Mouse (Mus musculus): ENCODE measurements around the gene Tubb2b. TPM values are rescaled to one million over a fixed set of nuclear protein-coding genes. Genes with fewer than 3 reads are reported as not detected.
A peak's percentile ranks its signal among the peaks of the same experiment; 100 is the strongest.
"Not testable (repeated sequence)": the region's sequence is repeated elsewhere in the genome, so short reads cannot be mapped to it uniquely, and the experiment has no call there.

Tubb2b gene
- total RNA-seq, 2 experiments from 2014 or later, result 59.8 to 108 TPM

DNA sequence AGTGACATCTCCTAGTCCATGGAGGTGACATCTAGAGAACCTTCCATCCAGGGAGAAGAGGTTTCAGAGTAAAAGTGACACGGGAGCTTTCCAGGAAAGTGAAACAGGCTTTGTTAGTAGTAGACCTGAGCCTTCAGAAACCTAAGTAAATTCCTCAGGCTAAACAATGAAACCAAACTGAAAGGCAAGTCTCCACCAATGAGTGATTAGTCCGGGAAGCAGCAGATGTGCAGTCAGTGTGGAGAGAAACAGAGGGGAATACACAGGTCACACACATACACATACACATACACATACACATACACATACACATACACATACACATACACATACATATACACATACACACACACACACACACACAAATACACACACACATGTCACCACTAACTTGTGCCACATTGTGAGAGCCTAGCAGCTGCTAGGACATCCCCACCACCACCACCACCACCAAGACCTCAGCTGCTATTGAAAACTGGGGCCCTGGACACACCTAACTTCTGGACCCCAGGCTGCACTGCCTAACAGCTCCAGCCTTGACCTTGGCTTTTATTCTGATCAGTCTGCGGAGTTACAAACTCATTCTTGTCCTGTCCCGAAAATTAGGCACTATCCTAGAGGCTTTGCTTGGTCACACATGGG, 21.1 kb downstream of the Tubb2b start:
- DNase-seq (ENCODE audit: low spot score in 2 of 2), result no peak

DNA sequence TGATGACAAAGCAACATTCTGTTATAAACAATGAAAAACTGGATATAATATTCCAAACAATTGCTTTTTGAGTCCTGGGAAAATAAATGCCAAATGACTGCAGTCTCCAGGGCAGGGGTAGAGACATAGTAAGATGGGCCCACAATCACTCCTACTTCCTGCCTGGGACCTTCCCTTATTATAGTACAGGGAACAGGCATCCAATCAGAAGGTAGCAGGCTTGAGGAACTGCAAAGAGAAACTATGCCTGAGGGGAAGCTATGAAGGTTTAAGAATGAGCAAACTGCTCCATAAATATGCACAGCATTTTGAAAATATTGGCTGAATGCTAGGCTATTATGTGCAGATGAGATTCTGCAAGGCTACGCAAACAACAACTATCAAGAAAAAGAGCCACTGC, 23.3 kb downstream of the Tubb2b start:
- no peak for DNase-seq (ENCODE audit: low spot score in 2 of 2)

DNA sequence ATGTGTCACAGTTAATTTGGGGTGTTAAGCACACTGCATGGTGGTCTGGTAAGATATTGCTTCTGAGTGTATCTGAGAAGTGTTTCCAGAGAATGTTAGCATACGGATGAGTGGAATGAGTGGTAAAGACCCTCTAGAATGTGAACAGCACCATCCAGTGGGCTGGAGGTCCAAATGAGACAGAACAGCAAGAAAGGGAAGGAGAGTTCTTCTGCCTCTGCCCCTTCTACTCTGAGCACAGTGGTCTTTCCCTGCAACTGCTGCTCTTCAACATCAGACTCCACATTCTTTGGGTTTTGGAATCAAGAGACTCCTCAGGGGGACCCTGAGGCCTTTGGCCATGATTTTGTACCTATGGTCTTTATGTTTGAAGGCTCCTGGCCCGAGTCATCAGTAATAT, 24.0 kb downstream of the Tubb2b start:
- DNase-seq (ENCODE audit: low spot score in 2 of 2), result no peak

DNA sequence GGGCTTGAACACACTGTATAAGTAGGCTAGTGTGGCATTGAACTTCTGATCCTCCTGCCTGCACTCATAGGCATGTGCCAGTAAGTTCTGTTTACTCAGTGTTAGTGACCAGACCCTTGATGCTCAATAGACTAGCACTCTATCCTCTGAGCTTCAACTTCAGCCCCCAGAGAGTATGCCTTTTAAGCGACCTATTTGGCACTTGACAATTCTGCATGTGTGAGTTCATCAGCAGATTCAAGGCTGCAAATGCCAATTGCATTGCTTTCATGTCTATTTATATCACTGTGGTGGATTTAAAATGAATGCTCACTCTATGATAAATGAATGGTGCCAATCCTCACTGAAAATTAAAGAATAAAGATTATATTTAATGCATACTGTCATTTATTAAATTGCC, 24.9 kb downstream of the Tubb2b start:
- no peak for DNase-seq (ENCODE audit: low spot score in 2 of 2)

DNA sequence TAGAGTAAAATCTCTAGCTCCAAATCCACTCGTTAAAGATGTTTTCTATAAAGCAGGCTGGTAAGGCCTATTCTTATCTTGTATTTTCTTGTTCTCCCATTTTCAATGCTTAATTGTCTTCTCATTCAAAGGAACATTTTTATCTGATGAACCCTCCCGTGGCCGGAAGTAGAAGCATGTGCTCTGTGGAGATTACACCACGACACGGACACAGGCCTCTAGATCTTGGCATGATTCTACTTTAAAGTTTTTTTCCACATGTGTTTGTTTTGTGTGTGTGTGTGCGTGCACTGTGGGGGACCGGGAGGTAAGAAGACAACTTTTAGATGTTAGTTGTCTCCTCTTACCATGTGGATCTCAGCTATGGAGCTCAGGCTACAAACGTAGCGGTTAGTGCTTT, 28.4 kb downstream of the Tubb2b start:
- no peak for DNase-seq (ENCODE audit: low spot score in 2 of 2)

DNA sequence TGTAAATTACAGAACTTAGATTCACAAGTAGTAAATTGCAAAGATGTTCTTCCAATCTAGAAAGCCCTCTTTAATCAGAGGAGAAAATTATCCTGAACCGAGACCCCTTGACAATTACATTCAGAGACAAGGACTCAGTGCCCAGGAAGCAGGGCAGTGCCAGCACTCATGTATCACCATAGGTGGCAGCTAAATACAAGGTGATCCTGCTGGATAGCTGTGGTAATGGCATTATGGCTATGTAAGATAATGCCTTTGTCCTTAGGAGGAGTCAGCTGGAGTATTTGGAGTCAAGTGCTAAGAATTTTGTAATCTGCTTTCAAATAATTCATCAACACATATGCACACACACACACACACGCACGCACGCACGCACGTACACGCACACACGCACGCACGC, 29.0 kb downstream of the Tubb2b start:
- no peak for DNase-seq (ENCODE audit: low spot score in 2 of 2)

DNA sequence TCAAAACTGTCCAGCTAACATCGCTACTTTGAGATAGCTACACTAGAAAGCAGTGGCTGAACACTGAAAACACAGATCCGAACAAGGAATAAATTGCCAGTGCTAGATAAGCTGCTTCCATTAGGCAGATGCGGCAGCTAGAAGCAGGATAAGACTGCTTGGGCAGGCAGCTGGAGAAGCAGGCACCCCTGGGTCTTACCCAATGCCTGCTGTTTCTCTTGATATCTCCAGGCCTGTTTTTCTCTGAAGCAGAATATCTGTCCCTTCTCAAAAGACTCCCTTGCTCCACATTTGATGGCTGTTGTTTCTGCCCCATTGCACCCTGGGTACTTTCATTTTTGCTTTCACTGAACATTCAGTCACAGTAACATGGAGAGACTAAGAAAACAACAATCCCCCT, 29.5 kb downstream of the Tubb2b start:
- no peak for DNase-seq (ENCODE audit: low spot score in 2 of 2)

DNA sequence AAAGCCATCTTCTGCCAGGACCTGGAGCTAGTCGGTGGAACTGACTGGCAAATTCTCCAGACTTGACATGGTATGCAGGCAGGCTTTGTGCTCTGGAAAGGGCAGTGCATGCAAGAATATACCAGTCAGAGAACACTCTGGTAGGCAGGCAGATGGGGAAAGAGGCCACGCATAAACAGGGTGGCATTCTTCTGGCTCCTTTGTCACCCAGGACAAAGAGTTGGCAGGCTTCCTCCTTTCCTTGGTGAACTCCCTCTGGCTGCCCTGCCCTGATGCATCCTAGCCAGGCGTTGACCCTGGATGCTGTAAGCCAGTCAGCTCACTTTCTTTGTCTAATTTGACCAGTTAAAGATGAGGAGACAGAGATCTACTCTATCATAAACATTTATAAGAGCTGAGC, 33.2 kb downstream of the Tubb2b start:
- no peak for DNase-seq (ENCODE audit: low spot score in 2 of 2)

DNA sequence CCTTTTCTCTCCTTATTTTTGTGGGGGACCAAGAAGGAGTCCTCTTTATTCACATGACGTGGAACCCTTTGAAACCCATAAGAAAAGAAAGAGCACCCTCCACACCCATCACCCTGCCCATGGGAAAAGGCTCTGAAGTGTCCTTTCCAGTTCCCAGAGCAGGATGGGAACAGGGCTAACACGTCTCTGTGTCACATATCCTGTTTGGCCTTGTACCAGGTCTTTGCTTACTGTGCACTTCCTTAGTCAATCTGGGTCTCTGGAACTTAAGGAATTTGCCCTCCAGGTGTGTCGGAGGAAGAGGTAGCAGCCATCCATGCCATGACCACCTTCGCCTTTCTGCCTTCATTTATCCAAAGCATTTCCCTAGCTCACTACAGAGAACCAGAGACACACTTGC, 33.8 kb downstream of the Tubb2b start:
- DNase-seq (ENCODE audit: low spot score in 2 of 2), result no peak

DNA sequence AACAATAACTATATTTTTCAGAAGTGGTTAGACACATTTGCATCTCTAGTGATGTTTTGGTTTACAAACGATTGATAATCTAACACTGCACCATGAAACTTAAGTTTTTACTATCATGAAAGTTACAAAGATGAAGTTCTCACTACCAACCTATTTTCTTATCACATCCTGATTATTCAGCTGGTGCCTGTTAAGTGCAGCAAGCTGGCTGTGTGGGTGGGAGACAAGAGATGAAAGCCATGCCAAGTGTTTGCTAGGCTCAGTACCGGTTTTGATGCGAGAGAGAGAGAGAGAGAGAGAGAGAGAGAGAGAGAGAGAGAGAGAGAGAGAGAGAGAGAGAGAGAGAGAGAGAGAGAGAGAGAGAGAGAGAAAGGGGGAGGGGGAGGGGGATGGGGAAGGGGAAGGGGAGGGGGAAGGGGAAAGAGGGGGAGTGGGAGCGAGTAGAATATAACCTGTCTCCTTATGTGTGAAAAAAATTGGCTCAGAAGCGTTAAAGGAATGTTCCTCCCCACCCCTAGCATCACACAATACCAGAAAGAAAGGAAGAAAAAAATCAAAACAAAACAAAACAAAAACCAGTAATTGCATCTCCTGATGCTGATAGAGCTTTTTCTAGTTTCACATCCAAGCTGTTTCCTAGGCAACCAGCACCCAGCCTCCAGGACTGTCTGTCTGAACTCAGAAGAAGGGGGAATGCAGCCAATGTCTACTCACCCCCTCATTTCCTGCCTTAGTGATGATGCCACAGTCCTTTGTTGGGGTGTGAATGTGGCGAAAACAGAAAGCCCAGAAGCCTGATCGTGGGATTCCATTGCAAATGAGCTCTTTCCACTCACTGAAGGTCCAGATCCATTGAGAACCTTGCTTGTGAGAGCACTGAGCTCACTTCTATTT, 34.5 kb downstream of the Tubb2b start:
- DNase-seq (ENCODE audit: low spot score in 2 of 2), result no peak

DNA sequence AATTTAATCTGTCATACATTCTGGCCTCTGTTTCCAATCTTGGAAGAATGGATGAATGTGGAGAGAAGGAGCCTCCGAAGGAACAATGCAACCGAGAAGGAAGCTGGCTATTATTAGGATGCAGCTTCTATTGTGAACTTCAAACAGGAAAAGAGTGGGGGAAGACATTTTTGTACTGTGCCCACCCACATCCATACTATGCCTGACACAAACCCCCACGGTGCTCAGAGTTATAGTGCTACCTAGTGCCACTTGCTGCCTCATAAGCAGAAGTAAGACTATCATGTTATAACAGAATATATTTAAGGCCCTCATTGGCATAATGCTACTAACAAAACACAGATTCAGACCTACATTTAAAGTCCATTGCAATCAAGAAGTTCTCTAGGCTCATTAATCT, 40.9 kb downstream of the Tubb2b start:
- DNase-seq (ENCODE audit: low spot score in 2 of 2), result no peak

DNA sequence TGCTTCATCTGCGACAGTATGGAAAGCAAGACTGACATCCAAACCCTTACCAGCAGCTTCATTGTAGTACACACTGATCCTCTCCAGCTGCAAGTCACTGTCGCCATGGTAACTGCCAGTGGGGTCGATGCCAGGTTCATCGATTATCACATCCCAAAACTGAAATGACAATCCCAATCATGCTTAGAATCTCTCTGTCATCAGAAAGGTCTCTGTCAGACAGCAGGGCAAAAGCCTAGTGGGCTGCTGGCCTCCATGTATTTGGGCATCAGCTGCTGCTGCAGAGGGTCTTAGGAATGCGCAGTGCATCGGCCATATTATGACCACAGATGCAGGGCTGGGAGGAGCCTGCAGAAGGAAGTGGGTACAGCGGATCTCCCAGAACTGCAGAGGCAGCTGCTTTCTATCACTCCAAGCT, 41.4 kb downstream of the Tubb2b start:
- no peak for DNase-seq (ENCODE audit: low spot score in 2 of 2)

DNA sequence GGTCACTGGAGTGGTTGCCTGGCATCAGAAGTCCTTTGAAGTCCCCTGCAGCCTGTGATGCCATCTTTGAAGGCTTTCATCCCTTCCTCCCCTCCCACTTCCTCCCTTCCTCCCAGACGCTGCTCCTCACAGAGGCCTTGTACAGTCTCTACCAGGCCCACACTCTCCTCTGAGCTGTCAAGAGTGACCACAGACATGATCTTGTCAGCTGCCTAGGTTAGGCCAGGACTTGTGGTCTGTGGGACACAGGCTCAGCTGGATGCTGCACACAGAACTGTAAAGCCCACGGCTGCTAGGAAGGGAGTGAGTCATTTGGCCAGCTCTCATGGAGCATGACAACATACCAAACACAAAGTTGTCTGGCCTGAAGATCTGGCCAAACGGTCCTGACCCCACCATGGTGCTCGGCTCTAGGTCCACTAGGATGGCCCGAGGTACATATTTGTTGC, 42.0 kb downstream of the Tubb2b start:
- DNase-seq (ENCODE audit: low spot score in 2 of 2), result not testable (repeated sequence)

DNA sequence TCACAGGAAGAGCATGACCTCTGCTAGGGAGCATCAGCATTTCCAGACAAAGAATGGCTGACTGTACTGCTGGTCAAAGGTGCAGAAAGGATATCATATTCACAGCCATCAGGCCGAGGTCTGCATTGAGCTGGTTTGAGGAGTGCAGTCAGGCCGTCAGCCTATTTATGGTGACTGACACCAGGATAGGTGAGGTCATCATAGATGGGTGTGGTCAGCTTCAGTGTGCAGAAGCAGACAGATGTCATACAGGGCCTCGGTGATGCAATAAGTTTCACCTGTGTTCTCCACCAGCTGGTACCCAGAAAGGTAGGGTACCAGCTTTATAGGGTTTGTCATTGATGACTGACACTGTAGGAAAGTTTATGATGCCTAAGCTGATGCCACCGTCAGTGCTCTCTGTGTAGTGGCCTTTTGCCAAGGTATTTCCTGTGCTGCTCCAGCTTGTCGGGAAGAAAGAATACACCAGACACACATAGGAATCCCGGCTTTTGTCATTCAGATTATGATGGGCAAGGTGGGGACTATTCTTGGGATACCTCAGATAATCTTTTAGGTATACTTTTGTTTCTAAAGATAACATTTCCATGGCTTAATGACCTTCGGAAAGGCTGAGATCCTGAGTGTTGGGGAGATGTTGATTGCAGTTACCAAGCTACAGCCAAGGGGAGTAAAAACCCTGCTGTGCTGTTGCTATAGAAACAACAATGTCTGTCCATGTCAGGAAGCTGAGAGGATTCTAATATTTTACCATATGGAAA, 43.0 kb downstream of the Tubb2b start:
- no peak for DNase-seq (ENCODE audit: low spot score in 2 of 2)

DNA sequence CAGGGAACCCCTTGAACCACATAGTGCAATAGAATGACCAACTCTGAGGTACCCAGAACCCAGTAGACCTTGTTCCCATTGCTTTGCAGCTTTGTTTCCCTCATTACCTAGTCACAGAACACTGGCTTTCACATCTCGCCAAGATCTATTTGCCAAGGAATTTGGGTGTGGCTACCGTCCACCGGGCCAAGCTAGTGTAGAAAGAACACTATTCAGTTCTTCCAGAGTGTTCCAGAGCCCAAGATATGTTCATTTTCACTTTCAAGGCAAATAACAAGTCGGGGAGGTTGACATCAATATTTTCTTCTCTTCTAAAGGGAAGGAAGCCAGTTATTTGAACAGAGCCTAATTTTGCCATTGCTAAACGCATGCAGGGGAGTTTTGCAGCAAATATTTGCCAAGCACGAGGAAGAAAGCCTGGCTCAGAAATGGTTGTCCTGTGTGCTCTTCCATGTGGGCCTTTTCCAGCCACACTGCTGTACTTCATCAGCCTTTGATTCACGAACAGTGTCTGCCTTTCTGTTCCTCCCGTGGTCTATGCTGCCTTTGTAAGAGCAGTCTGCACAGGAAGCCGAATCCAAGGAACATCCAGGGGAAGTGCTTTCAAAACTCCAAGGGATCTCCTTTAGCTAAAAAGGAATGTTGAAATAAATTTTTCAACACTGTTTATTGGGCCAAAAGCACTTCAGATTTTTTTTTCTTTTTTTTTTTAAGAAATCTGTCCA, 46.1 kb downstream of the Tubb2b start:
- DNase-seq (ENCODE audit: low spot score in 2 of 2), result no peak

DNA sequence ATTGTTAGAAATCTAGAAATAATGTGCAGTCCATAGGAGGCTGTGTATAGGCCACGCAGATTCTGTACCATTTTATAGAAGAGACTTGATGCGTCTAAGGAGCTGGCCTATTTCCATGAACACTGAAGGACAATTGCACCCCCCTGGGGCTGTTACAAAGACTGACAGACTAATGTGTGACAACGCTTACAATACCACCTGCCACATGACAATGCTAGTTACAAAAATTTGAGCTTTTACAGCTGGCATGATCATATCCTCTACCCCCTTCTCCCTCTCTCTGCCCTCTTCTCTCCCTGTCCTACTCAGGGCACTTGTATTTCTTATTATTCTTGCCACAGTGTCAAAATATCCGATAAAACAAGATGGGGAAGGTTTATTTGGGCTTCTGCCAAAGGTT, 48.3 kb downstream of the Tubb2b start:
- no peak for DNase-seq (ENCODE audit: low spot score in 2 of 2)

DNA sequence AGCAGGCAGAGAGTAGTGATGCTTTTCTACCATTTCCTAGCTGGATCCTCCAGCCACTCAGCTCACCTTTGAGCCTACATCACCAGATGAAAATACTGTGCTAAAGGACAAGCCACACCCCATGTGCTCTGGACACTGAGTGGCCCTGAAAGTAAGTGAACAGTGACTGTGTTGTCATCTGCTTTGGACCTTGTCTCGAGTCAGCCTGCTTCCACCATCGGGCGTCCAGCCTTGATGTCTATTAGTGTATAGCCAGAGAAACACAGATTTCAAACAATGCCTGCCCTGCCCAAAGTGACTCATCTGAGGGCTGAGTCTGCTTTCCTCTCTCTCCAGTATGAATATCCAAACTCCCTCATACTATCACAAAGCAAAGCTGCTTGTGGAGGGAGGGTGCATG, 50.5 kb downstream of the Tubb2b start:
- DNase-seq (ENCODE audit: low spot score in 2 of 2), result no peak

DNA sequence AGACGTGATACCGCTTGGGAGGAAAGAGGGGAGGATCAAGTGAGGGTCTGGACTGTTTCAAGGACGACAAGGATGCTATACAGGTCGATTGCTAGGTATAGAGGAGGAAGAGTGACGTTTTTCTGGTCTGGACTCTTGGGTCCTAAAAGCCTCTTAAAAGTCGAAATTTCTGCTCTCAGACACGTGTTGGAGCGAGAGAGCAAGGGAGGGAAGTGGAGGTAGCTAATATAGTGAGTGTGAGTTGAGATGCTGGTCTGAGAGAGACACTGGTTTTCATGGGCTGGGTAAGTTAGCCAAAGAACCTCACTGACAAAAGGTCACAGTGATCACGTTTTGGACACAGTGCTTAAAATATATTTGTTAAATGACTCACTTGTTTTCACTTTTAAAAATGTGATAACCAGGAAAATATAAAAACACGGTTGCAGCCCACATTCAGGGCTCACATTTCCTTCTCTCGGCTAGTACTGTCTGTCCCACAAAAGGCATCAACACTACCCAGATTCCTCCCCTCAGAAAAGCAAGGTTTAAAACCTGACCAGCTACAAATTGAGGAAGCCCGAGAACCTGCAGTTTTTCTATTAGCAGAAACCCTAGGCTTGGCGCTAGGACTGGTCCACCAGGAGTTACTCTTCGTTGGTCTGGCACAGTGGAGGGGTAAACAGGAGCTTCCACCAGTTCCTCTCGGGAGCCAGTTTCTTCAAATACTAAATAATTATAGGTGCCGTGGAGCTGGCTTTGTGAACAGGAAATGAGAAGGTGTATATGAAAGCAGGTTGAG, 51.6 kb downstream of the Tubb2b start:
- DNase-seq (ENCODE audit: low spot score in 2 of 2), result no peak

DNA sequence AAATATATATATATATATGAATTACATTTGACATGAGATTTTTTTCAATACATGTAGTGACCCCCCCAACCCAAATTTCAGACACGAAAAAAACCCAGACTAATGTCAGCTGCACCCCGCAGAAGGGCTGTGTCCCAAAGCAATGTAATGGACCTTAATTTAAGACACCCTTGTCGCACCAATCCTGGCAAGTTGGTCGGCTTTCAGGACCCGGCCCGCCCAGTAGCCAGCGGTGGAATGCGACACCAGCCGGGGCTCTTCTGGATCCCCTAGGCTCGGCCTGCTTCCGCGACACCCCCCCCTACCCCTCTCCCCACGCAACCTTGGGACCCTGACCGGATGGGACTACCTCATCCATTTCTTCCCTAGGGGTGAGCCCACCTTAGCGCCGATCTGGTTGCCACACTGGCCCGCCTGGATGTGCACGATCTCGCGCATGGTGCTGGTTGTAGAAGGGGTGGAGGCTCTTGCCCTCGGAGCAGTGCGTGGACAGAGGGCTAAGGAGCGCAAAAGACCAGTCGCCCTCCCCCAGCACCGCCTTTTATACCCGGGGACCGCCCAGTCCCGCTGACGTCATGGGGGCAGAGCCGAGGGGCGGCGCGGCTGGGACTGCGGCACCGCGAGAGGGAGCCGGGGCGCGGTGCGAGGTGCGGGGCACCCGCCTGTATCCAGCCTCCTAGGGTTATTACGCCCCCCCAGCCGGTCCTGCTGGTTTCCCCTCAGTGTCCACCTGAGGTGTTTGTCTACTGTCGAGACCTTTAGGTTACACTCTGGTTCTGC, 52.6 kb downstream of the Tubb2b start, which contains the start of gene Tubb2a:
TSS of gene Tubb2a (minus strand) at position 516 of the 780 bp plus-strand sequence.
- DNase-seq (ENCODE audit: low spot score in 2 of 2), result peak; percentile 75 to 85

Measured in adrenal gland, postnatal 4 days (tissue).